Mouse (Mus musculus): Measurements from ENCODE around the gene Myo15b.
A peak's percentile ranks its signal among the peaks of the same experiment; 100 is the strongest.

Myo15b gene

DNA sequence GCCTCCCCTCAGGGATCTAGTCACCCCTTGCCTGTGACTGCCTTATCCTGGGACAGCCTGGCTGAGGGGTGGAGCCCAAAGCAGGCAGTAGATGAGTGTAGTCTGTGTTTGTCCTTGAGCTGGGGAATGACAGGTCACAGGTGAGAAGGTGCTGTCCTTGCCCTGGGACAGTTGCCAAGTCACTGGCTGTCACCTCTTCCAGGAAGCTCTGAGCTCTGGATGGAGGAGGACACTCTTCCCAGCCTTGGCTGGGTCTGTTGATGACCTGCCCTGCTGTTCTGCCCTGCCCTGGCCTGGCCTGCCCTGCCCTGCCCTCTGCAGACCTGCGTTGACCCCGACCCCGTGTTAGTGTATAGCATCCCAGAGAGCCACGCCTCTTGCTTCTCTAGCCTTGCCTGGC, 14.2 kb downstream of the Myo15b start:
- DNase-seq (ENCODE audit: low spot score), result no peak

DNA sequence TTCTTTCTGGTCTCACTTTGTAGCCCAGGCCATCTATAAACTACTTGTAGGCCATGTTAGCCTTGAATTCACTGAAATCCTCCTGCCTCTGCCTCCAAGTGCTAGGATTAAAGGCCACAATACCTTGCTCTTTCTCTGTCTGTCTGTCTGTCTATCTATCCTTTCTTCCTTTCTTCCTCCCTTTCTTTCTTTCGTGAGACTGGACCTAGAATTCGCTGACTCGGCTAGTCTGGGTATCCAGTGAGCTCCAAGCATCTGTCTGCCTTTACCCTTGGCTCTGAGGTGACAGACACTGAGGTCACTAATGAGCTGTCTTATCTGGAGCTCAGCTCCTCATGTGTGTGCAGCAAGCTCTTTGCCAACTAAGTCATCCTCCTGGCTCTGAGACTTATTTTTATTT, 17.7 kb downstream of the Myo15b start:
- DNase-seq (ENCODE audit: low spot score), result no peak

DNA sequence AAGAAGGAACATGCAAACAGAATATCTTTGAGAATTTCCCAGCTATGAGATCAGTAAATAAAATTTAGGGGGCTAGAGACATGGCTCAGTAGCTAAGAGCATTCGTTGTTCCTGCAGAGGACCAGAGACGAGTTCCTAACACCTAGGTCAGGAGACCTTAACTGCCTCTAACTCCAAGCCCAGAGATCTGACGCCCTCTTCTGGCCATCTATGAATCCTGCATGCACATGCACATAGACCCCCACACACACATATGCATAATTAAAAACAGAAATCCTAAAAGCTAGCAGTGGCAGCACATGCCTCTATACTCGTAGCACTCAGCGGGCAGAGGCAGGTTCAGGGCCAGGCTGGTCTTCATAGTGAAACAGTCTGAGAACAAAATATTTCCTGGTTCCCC, 18.2 kb downstream of the Myo15b start:
- no peak for DNase-seq (ENCODE audit: low spot score)

DNA sequence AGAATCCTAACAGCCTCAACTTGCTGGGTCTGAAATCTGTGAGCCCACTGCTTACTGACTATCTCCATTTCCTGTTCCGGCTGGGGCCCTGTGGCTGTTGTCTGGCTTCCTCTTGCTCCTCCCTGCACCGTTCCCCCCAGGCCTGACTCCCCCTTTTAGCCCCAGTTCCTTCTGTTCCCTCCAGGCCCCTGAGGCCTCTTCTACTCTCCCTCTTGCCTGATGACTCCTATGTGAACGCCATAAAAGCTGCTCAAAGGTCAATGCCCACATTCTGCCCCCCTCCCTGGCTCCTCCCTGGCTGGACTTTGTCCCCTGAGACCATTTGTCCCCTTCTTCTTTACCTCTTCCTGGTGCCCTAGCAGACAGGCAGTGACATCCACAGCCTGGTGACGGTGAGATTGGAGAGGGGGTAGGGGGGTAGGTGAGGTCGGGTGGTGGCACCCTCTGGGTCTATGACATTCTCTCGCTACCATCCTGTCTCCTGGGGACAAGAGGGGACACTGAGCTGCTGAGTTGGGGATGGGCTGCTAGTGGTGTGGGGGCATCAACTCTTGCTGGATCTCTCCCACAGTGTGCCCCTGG, 19.1 kb downstream of the Myo15b start:
- DNase-seq (ENCODE audit: low spot score), result no peak

DNA sequence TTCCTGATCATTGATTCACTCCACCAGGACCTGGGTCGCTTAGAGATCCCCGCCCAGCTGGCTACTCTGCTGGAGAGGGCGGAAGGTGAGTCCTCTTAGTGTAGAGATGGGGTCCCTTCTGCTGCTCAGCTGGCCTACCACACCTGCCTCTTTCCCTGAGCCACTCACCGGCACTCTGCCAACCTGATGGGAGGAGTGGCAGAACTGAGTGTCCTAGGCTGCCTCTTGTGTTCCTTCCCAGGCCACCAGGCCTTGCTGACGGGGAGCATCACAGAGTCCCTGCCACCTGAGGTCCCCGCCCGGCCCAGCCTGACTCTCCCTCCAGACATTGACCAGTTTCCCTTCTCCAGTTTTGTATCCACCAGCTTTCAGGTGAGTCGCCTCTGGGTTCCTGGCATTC, 19.9 kb downstream of the Myo15b start:
- DNase-seq (ENCODE audit: low spot score), result no peak

DNA sequence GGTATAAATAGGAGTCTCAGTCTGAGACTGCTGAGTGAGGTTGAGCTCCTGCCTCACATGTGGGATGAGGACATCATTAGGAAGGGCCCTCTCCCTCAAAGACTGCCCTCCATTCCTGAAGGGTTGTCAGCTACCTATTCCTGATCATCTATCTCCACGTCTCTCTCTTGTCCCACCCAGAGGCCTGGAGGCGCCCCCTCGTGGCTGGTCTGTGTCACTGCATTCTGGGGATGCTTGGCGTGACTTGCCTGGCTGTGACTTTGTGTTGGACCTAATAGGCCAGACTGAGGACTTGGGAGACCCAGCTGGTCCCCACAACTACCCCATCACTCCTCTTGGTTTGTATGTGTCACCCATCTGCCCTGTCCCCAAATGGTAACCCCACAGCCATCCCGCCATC, 22.8 kb downstream of the Myo15b start:
- no peak for DNase-seq (ENCODE audit: low spot score)

DNA sequence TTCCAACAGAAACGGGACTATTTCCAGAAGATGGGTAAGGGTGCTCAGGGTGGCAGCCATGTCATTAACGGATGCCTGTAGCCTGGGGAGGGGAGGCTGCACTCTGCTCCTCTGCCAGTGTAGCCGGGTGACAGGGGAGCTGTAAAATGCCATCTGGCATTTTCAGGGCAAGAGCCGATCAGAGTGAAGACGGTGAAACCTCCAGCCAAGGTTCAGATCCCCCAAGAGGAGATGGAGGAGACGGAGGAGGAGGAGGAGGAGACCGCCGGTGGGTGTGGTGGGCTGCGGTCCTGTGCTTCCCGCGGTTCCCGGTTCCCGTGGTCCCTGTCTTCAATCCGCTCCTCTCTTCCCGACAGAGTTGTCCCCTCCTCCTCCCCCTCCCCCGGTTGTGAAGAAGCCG, 25.0 kb downstream of the Myo15b start:
- no peak for DNase-seq (ENCODE audit: low spot score)

DNA sequence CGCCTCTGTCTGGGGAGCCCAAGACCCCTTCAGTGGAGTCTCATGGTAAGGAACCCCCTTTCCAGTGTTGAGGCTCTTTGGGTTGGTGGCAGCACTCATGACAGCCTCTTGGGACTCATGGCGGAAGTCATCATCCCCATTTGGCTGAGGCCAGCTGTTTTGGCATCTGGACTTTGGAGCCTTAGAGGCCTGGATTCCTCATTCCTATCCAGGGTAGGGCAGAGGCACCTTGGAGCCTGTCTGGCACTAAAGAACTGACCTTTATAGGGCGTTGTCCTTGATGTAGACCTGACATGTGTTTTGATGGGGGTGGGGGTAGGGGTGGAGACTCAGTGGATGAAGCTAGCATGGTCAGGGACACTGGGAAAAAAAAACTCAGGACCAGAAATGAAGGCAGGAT, 26.2 kb downstream of the Myo15b start:
- DNase-seq (ENCODE audit: low spot score), result no peak

DNA sequence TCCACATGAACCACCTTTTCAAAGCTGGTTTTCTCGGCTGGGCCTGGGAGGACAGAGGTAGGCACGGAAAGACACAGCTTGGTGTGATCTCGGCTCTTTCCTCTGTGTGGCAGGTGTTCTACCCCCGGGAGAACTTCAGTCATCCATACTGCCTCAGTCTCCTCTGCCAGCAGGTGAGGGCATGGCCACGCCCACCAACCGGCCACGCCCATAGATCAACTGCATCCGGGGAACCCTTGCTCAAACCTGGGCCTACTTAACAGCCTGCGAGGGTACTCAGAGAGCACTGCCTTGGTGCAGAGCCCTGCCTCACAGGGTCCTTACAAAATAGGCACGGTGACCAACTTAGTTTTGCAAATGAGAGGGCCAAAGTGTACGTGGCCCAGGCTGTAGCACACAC, 27.1 kb downstream of the Myo15b start:
- DNase-seq (ENCODE audit: low spot score), result no peak

DNA sequence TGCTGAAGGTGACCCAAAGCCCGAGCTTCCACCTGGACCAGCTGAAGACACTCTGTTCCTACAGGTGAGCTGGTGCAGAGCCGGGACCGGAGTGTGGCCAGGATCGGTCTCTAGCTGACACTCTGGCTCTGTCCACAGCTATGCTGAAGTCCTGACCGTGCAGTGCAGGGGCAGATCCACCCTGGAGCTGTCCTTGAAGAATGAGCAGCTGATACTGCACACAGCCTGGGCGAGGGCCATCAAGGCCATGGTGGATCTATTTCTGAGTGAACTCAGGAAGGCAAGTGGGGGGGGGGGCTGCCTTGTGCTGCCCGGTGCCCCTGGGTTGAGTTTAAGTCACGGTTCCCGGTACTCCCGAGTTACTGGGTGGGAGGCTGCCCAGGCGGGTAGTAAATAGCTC, 28.2 kb downstream of the Myo15b start:
- DNase-seq (ENCODE audit: low spot score), result peak; percentile 77

DNA sequence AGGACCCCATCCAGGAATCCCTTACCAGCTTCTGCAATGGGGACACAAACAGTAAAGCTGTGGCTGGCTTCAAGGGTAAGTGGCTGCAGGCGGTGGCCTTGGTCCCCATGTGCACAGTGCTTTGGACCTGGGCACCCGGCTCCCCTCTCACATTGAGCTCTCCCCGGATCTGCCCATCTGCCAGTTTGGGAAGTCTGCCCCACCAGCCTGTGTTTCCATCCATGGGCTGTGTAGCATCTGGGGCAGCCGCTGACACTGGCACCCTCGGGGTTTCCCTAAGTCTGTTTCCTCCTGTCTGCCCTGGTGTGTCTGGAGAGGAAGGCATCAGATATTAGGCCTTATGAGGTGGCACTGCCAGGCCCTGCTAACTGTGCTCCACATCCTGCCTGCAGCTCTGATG, 29.8 kb downstream of the Myo15b start:
- DNase-seq (ENCODE audit: low spot score), result no peak

DNA sequence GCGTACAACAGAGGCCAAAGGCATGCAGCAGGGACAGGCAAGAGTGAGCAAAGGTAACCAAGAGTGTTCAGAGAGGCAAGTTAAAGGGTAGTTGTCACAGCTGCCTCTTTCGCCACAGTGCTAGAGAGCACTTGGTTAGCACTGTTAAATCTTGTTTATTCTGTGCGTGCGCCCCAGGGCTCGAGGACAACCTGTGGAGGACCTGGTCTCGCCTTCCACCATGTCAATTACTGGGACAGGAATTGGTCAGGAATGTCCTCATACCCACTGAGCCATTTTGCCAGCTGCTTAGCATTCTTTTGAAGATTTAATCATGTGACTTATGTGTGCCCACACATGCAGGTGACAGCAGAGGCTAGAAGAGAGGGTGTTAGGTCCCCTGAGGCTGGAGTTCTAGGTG, 31.0 kb downstream of the Myo15b start:
- no peak for DNase-seq (ENCODE audit: low spot score)

DNA sequence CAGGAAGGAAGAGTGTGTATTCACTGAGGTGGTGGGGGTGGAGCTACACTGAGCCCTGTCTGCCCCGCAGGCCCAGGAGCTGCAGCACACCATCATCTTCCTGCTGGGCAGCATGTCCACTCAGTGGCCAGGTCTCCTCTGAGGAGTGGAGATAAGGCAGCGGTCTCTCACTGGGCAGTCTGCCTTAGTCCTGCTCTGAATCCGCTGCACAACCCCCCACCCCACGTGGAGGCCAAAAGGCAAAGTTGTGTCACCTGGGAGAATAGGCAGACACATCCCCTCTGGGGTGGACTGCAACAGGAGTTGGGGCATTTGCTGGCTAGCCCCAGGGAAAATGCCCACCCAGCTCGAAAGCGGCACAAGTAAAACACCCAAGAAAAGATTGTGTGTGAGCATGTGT, 34.0 kb downstream of the Myo15b start:
- no peak for DNase-seq (ENCODE audit: low spot score)

DNA sequence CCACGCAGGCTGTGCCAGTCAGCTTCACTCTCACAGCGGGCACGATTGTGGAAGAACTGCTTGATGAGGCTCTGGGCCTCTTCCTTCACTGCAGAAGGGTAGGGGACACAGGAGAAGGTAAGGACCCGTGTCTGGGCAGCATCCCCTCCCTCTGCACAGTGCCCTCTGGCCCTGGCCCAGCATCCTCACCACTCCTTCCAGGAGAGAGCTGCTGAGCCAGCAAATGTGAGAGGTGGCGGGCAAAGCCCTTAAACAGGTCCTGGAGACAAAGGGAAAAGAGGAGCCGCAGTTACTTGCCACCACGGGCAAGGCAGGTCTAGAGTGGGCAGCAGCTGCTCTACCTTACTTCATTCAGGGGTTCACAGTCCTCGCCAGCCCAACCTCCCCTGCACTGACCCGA, 34.9 kb downstream of the Myo15b start:
- no peak for DNase-seq (ENCODE audit: low spot score)

DNA sequence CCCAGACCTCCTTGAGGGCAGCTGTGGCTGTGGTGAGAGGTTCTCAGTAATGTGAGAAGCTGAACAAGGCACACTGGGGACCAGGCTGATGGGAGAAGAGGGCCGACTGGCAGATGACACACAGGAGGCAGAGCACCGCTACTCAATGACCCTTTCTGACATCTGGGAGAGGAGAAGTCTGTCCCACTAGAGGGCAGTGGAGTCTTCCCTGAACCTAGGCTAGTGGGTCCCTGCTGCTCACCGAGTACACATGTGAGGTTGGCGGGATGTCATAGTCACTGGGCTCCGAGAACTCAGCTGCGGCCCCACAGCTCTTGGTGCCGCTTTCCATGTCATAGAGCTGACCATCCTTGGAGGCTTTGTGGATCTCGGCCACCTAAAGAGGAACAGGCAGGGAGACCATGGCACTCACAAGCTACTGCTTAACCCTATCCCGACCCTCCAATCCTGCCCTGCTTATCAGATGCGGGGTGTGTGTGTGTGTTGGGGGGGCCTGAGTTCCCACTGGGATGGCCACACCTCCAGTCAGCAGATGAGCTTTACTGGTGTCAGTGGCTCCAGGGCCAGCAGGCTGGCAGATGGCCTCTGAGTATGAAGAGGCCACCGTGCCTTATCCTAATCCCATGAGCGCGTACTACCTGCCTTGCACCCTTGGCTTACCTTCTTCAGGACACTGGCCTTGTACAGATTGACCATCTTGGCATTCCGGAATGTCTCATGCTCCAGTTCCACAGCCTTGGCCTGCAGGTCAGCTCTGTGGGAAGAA, 36.7 kb downstream of the Myo15b start:
- DNase-seq (ENCODE audit: low spot score), result no peak

DNA sequence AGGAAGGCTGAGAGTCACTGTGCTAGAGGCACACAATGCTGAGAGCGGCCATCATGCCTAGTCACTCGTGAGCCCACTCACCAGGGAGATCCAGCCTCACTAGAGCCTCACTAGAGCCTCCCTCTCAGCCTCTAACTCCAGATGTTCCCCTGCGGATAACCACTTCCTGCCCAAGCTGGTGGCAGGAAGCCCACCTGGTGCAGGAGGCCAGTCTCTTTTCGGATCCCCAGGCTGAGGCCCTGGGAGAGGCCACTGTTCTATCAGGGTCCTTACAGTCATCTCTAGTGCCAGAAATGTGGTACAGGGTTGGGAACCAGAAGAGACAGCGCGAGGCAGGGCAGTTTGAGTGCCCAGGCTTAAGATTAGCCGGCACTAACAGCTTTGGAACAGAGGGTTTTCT, 40.2 kb downstream of the Myo15b start:
- DNase-seq (ENCODE audit: low spot score), result no peak

DNA sequence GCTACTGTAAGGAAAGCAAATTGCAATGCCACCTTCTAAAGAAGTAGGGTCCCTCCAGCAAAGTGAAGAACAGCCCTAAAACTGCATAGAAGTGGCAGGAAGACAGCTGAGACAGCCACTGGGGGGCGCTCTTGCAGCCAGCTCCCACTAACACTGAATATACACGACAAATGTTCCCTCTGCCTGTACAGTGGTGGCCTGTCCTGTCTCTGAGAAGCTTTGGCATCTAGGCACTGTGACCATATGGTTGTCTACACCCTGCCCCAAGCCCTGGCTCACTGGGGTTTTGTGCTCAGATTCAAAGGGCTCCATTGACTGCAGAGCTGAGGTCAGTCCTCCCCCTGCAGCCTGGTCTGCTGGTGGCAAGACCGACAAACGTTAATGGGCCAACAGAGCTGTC, 40.7 kb downstream of the Myo15b start:
- no peak for DNase-seq (ENCODE audit: low spot score)

DNA sequence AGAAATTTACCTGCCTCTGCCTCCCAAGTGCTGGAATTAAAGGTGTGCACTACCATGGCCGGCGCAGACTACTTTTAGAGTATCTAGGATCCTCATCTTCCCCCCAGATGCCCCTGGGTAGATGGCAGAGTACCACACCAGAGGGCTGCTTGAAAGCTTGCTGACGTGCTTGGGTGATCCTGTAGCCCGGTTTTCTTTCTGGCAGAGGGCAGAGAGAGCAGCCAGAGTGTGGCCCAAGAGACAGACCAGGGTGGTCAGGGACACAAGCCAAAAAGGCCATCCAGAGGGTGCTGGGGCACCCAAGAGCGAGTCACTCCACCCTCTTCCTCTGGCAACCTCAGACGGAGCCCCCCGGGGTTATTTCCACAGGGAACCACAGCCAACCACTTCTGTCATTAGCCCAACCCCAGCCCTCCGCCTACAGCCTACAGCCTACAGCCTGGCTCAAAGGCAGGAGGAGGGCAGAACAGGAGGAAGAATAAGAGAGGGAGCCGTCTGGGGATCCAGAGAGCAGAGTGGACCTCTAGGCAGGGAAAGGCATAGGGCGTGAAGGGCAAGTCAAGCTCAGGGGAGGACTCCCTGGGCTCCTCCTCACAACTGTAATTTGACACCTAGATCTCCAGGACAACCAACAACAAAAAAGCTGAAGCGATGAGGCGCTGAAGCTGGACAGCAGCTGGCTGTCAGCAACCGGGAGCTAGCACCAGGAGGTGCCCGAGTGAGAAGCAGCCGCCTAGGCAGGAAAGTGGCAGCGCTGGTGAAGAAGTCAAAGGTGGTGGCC, 41.5 kb downstream of the Myo15b start, which contains the start of gene Smim5:
Smim5 (plus strand) TSS at position 481 of the 781 bp plus-strand sequence.
- DNase-seq (ENCODE audit: low spot score), result peak; percentile 71

DNA sequence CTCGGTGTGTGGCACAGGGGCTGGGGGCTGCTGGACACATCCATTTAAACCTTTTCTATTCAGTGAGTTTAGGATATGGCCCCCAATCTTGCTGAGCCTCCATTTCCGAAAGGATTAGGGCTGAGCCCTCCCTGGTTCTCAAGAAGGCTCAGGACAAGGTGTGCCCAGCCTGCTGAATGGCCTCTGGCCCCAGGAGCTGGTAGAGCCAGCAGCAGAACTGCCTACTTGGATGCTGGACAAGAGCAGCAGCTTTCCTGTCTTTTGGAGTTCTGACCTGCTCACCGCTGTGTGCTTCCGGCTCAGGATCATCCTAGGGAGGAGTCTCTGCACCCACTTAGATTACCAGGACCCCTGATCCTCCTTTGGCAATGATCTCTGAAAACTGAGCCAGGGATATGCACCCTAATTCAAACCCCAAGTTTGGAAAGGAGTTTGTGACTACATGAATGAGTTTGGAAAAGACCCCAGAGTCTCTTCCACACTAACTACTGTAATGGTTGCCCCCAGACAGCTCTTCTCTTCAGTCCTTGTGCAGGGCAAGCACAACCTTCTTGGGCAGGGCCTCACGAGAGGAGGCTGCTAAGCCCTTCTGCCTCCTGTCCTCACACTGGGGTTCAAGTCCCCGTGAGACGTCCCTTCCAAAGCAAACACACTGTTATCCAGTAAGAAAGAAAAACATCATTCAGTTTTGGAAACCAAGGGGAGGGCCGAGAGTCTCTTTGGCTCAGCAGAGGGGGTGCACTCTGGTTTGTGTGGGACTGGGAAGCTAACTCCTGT, 42.5 kb downstream of the Myo15b start:
- DNase-seq (ENCODE audit: low spot score), result no peak

DNA sequence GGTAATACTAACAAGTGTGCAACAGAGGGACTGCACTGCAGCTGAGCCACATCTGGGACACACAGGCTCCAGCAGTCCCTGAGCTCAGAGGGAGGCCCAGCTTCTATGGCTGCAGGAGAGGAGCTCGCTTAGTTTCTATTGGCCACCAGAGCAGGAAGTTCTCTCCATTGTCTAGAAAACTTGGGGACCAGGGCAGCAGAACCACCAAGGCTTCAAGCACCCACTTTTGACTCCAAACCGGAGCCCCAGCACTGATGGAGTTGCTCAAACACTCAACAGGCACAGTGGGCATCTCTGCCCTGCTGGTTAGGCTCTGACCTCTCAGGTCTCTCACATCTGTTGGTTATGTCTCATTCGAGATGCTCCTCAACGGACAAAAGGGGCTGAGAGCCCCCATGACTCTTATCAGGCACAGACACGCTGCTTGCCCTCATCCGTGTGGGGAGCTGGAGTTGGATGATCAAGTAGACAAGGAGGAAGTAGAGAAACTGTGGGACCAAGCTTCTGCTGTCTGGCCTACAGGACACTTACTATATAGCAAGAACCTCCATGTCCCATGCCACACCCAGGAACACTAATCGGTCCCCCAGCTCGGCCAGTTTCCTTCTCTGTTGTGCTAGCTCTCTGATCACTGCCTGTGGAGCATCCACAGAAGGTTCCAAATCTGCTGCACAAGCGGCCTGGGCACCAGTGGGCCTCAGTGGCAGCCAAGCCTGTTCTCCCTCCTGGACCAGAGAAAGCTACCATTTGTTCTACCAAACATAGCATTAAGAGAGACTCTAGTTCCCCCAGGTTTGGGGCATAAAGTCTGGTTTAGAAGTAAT, 43.3 kb downstream of the Myo15b start:
- DNase-seq (ENCODE audit: low spot score), result no peak

DNA sequence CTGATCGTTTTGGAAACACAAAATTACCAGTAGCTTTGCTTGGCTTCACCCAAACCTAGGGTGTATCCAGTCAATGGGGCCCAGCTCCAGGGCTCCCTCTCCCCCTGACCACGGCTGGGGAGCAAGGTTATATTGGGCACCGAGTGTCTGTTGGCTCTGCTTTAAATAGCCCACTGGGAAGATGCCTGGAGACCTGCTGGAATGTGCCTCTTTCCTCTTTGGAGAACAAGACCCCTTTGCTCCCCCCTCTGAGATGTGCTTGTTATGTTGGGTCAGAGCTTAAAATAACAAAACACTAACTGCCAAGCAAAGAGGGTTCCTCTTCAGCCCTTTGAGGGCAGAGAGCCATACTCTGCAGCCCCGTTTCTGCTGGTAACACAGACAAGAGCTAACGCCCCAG, 44.0 kb downstream of the Myo15b start:
- no peak for DNase-seq (ENCODE audit: low spot score)

DNA sequence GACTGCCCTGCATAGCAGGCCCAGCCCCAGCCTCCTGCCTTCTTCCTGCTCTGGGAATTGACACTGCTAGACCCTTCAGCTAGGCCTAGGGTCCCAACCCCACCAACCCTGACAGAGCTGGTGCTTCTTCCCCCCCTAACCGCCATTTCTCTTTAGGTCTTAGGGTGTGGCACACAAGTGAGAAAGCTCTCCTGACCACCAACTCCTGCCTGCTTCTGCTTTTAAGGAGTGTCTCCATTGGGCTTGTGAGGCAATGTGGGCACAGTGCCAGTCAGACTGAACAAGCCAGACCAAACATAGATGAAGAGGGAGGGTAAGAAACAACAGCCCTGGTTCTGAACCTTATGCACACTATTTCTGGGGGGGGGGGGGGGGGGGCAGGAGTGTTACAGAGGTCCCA, 44.6 kb downstream of the Myo15b start:
- no peak for DNase-seq (ENCODE audit: low spot score)

Data from ovary, adult 18-20 months (tissue).